Mouse (Mus musculus): ENCODE data around the gene Parn.

GRCm38 (mm10) chr16:13505055-13505454 is 162.9 kb downstream of the Parn start:
- TF ChIP-seq CTCF (IDR thresholded peaks at IDR 0.05; ENCODE audit: borderline replicate concordance, extremely low read depth, insufficient read depth, insufficient read length), result no peak
- no peak for TF ChIP-seq POLR2A (IDR thresholded peaks at IDR 0.05; ENCODE audit: borderline replicate concordance, extremely low read depth, insufficient read depth, insufficient read length, poor library complexity, severe bottlenecking)
